Mouse (Mus musculus): Measurements from ENCODE around the gene D430042O09Rik.

- TF ChIP-seq CTCF (IDR thresholded peaks at IDR 0.05; ENCODE audit: low read depth, low read length) (no peak), POLR2A (IDR thresholded peaks at IDR 0.05; ENCODE audit: extremely low read depth, insufficient read depth, low read length) (no peak)
Measured at GRCm38 (mm10) chr7:125764373-125764772, 56.7 kb downstream of the D430042O09Rik start.

Data from liver, adult 2 months (tissue).